Mouse (Mus musculus): ENCODE measurements around the gene Pknox2.

The Pknox2 gene

DNA sequence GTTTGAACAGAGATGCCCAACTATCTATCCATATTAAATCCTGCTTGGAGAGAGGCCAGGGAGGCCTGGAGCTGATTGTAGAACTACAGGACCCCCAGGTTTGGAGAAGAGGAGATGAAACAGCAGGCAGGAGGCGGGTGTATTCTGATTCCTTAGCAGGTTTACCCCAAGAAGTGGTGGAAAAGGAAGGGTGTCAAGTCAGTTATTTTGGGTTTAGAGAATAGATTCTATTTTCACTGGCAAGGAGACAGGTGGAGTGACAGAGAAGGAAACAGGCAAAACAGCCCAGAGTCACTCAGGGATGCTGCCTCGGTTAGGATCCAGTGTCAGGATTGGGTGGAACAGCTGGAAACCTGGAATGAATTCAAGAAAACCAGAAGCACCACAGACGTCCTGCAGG is 263.6 kb downstream of the Pknox2 start:
- DNase-seq (ENCODE audit: low spot score in 2 of 2), result no peak

DNA sequence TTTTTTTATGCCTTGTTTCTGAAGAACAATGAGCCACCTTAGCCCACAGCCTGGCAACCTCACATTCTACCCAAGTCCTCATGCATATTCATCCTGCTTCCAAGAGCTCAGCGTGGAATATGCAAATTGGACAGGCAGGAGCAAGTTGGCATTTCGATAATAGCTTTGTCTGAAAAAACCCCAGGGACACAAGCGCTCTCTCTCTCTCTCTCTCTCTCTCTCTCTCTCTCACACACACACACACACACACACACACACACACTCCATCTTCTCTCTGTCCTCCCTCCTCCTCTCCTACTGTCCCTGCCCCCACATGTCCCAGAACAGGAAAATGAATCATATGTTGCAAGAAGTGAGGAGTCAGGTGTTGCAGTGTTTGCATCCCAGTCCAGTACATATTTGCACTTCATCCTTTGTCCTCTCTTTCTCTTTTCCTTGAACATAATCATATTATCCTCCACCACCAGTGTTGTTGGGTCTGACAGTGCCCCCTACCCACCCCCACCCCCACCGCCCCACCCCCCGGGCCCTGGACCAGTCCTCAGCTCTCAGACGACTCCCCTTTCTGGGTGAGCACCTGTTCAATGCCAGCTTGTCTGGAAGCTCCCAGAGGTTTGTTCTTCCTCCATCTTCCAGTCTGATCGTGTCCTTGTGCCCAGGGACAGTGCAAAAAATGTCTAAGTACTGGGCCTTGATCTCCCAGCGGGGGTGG is 265.0 kb downstream of the Pknox2 start:
- no peak for DNase-seq (ENCODE audit: low spot score in 2 of 2)

DNA sequence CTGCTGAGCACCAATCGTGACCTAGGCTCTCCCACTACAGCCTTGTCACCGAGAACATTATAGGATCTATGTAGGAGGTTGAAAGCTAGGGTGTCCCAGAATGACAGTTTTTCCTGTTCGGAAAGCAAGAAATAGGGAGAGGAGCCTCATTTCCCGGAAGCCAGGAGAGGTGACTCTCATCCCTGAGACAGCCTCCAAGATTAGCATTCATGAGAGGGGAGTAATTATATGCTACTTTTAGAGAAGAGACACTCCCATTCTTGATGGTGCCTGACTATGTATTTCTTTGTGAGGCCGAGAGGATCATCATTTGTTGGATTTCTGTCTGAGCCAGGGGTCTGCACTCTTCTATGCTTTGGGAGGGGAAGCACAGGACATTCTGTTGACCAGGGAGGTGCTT is 265.6 kb downstream of the Pknox2 start:
- no peak for DNase-seq (ENCODE audit: low spot score in 2 of 2)

DNA sequence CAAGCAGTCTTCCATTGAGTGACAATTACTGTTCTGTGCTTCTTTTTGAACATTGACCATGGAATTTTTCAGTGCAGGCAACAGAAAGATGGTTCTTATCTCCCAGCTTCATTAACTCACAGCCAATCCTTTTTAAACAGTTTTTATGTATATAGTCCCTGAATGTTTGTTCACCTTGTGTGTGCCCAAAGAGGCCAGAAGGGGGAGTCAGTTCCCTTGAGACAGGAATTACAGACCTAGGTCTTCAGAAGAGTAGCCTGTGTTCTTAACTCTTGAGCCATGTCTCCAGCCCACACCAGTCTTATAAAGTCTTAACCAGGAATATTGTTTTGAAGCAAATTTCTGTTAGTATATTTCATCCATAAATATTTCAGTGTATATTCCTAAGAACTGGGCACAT is 270.4 kb downstream of the Pknox2 start:
- no peak for DNase-seq (ENCODE audit: low spot score in 2 of 2)

DNA sequence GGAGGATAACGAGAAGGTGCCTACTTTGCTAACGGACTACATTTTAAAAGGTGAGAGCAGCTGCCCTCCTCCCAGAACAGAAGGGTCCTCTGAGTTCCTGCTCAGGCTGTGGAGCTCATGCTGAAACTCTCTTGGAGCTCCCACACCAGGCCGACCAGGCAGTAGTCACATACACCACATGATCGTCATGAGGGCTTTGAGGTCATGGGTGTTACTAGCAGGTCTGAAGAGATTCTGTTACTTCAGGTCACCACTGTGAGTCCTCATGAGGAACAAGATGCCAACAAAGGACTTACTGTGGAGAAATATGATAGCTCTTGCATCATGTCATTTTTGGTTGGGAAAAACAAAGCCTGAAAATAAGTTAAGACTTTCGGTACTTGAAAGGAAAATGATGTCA is 270.9 kb downstream of the Pknox2 start:
- no peak for DNase-seq (ENCODE audit: low spot score in 2 of 2)

DNA sequence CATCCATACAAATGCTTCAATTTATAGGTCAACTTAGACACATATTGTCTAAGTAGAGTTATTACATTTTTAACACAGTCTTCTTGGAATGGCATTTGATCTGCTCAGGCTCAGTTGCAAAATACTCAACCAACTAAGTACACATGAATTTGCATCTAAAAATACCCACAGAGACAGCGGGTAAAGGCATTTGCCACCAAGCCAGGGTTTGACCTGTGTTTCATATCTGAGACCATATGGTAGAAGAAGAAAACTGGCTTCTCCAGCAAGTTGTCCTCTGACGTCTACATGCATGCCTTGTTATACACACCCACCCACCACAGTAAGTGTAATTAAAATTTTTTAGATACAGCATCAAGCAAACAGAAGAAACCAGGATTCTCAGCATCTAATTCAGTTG is 273.4 kb downstream of the Pknox2 start:
- no peak for DNase-seq (ENCODE audit: low spot score in 2 of 2)

DNA sequence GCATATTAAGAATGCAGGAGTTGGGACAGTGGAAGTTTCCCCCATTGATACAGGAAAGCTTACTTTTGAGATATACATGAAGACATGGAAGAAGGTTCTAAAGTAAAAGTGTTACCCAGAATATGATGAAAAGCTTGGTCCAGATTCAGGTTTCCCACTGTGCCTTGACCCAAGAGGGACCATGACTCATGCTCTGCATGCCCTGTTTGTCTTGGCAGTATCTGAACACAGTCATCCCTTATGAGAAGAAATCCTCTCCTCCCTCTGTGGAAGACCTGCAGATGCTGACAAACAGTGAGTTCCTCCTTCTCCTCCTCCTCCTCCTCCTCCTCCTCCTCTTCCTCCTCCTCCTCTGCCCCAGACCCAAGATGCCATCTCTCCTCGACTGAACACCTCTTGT is 276.9 kb downstream of the Pknox2 start:
- DNase-seq (ENCODE audit: low spot score in 2 of 2), result no peak

DNA sequence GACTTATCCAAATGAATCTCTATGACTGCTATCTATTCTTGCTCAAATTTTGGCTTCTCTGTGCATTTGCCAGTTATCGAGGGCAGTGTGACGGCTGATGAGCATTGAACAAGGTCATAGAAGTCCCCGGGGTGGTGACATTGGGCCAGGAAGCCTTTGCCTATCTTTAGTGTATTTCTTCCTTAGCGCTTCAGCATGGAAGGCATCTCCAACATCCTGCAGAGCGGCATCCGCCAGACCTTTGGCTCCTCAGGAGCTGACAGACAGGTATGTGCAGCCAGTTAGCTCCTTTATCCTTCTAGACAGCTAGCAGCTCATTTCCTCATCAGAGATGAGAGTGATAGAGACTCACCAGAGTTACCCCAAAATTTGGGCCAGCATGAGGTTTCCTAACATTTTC is 278.5 kb downstream of the Pknox2 start:
- no peak for DNase-seq (ENCODE audit: low spot score in 2 of 2)

DNA sequence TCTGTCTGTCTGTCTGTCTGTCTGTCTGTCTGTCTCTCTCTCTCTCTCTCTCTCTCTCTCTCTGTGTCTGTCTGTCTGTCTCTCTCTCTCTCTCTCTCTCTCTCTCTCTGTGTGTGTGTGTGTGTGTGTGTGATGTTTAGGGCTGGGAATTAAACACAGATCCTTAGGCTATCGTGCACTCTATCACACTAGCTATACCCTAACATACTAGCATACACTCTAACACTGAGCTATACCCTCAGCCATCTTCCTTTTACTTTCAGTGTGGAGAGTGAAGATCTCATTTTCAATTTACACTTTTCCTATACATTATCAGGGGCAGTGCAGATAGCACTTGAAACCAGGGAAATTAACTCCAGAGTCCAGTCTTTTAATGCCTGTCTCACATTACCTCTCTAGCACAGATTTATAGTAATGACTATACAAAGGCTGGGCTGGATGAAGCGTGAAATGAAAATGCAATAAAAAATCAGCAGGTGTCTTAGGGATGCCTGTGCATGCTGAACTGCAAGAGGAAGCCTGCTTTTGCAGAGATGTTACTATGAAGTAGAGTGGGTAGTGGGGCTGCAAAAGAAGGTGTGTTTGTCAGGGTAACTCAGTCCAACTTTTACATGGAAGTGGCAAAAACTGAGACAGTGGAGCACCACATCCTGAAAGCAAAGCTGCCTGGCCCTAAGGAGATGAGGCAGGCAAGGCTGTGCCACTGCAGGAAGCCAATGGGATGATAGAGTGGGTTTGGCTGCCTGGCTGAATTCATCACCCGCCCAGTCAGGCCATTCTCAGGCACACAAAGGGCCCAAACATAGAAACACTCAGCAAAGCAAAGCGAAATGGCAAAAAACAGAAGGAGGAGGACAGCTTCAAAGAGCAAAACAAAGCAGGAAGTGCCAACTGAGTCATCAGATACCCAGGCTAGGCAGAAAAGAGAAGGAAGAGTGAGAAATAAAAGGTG is 282.1 kb downstream of the Pknox2 start:
- DNase-seq (ENCODE audit: low spot score in 2 of 2), result no peak

DNA sequence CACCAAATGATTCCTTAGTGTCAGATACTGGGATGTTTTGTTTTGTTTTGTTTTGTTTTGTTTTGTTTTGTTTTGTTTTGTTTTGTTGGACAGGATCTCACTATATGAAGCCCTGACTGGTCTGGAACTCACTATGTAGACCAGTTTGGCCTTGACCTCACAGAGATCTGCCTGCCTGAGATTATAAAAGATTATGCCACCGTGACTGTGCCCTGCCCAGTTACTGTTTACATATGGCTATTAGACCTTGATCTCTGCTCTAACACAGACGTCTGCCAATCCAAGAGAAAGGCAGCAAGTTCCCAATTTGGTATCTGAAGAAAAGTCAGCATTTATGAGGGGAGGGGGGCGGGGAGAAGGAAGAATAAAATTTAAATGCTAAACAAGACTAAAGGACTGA is 283.5 kb downstream of the Pknox2 start:
- DNase-seq (ENCODE audit: low spot score in 2 of 2), result no peak

DNA sequence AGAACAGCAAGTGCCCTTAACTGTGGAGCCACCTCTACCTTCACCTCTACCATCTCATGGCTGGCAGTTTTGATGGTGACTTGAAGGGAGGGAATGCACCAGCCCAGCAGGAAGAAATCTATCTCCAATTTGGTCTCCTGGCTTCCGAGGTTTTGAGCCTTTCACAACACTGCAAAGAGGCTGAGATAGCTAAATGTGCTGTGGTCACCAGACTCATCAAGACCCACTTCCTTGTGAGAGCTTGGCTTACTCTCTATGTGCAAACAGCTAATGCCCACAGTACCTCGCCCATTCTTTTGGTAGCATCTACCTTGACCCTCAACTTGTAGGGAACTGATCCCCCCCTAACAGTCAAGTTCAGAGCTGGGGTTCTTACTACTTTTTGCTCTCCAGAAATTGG is 284.6 kb downstream of the Pknox2 start:
- no peak for DNase-seq (ENCODE audit: low spot score in 2 of 2)

DNA sequence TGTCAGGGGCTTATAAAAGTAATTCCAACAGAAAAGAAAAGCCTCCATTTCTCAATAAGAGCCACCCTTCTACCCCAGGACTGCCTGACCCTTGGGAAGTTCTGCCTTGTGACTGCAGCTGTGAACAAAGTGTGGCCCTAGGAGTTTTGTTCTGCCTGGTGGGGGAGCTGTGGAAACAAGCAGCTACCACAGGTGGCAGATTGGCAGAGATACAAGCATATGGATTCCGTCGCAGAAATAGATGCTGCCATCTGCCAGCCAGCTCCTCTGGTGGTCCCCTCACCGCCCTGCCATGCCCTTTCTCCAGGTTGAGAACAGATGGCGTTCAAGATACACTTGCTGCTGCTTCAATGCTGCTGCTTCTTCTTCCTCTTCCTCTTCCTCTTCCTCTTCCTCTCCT is 288.5 kb downstream of the Pknox2 start:
- DNase-seq (ENCODE audit: low spot score in 2 of 2), result no peak

DNA sequence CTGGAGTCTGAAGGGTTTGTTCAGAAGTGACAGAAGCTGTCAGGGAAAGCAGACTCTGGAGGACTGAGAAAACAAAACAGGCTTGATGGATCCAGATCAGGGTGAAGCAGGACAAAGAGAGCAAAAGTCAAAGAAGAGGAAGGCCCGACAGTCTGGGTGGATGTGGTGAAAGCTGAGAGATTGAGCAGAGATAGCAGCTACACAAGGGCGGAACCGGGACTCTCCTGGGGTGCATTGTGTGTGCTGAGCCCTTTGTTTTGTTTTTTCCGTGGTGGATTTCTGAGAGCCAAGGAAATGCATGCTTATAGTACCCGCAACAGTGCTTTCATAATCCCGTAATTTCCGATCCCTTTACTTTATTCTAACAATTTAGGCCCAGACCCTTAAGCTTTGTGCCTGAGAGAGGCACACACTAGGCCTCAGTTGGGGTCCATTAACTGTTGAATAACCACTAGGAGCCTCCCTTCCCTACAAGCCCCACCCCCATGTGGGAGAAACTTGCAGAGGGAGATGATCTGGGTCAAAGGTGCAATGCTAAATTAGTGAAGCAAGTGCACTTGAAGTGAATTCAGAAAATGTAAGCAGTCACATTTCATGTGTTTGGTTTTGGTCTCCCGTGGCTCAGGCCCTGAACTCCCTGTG is 289.6 kb downstream of the Pknox2 start:
- DNase-seq (ENCODE audit: low spot score in 2 of 2), result peak in 1 of 2 experiments; percentile 5

DNA sequence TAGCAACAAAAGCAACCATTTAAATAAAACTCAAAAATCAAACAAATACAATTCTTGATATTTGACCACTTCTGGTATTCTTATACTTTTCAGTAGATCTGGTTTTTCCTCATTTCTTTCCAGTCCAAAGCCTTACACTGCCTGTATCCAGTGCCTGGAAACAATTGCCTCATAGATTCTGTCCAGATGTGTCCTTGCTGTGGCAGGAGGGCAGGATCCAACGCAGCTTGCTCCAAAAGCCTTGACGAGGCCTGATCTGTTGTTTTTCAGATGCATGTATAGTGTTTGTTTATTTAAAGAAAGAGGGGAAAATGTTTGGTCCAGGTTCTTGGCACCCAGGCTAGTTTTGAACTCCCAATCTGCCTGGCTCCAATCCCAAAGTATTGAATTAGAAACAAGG is 290.9 kb downstream of the Pknox2 start:
- DNase-seq (ENCODE audit: low spot score in 2 of 2), result no peak

DNA sequence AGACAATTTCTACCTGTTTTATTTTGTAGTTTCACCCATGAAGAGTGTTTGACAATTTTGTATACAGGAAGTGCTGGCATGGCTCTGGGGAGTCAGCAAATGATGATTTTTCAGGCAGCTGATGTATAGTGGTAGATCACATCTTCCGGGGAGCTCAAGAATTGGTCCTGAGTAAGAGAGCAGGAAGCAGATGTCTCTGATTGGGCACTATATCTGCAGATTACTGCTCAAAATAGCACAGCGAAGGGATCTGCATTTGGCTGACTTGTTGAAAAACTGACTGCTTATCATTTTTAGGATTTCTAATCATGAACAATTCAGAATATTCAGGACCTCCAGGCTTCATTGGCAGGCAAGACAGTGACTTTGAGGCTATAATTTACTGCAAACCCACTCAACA is 295.0 kb downstream of the Pknox2 start:
- DNase-seq (ENCODE audit: low spot score in 2 of 2), result no peak

DNA sequence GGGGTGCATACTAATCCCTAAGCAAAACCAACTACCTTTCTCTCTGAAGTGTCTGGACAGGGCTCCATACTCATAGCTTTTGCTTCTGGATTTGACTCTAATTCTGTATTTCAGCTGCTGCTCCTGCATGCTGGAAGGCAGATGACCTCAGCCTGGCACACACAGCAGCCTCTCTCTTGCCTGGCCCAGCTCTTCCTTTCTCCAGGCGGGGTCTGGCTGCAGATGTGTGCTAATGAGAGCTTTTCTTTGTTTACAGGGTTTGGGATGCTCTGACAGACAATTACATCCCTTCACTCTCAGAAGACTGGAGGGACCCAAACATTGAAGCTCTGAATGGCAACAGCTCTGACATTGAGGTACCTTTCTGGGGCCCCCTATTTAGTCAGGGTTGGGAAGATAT is 297.1 kb downstream of the Pknox2 start:
- no peak for DNase-seq (ENCODE audit: low spot score in 2 of 2)

DNA sequence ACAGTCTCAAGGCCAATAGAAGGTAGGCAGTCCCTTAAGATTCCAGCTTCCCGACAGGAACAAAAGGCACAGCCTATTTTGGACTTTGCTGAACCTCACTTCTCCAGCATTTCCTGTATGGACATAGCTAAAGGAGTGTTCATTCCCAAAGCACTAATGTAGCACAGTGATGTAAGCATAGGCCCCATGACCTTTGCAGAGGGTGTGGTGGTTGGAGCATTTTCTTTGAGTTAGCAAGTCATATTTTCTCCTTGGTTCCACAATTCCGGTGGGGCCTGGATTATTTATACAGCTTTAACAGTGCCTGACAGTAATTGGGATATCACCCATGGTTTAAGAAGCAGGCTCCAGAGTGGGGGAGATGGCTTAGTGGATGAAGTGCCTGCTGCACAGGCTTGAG is 298.5 kb downstream of the Pknox2 start:
- no peak for DNase-seq (ENCODE audit: low spot score in 2 of 2)

DNA sequence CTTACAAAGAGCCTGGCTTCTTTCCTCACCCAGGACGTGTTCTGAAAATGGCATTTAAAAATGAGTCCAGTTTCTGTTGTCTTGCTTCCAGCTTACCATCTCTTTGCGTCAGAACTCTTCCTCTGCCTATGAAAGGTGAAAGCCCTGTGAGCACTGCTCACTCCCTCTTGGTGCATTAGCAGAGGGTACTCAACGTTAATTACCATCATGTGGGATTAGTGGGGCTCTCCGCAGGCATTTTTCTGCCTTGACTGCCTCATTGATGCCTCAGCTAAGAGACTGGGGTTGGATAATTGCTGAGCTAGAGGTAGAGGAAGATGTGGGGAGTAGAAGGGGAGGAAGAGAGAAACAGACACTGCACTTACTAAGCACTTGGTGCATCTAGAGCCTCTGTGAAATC is 300.9 kb downstream of the Pknox2 start:
- DNase-seq (ENCODE audit: low spot score in 2 of 2), result no peak
